Mouse (Mus musculus) intestine, postnatal 0 days (tissue): ENCODE results near the gene Cdyl. TPM values are rescaled to one million over a fixed set of nuclear protein-coding genes. Genes with fewer than 3 reads are reported as not detected.

ENCODE experiments used
- ATAC-seq: fragments of 200-750 bp; cut with Nextera tagmentation; 2 replicates; pipeline ENCODE4 v1.8.0; 2017; ENCODE audit warnings: mild to moderate bottlenecking, moderate TSS enrichment, moderate library complexity
- H3K27ac ChIP-seq: fragments of 300-500 bp; sonication (generic); 2 replicates; pipeline ENCODE4 v1.5.1; 2014; ENCODE audit warnings: mild to moderate bottlenecking, low read depth, low read length, moderate library complexity
- H3K27me3 ChIP-seq: fragments of 300-500 bp; sonication (generic); replicated peaks from 2 replicates; pipeline ENCODE4 v1.6.1; 2014; ENCODE audit warnings: low read length, mixed read lengths; ENCODE audit not compliant: control insufficient read depth, insufficient read depth
- H3K36me3 ChIP-seq: fragments of 300-500 bp; sonication (generic); 2 replicates; pipeline ENCODE4 v1.6.1; 2014; ENCODE audit warnings: mild to moderate bottlenecking, moderate library complexity; ENCODE audit not compliant: control insufficient read depth, insufficient read depth
- H3K4me1 ChIP-seq: fragments of 300-500 bp; sonication (generic); replicated peaks from 2 replicates; pipeline ENCODE4 v1.6.1; 2014; ENCODE audit warnings: antibody characterized with exemption, low read length, mixed read lengths; ENCODE audit not compliant: control insufficient read depth, insufficient read depth
- H3K4me2 ChIP-seq: fragments of 300-500 bp; sonication (generic); replicated peaks from 2 replicates; pipeline ENCODE4 v1.6.1; 2014; ENCODE audit warnings: low read depth, mild to moderate bottlenecking, moderate library complexity
- H3K4me3 ChIP-seq: fragments of 300-500 bp; sonication (generic); 2 replicates; pipeline ENCODE4 v1.5.1; 2014; ENCODE audit warnings: low read depth, low read length
- H3K9ac ChIP-seq: fragments of 300-500 bp; sonication (generic); 2 replicates; pipeline ENCODE4 v1.6.1; 2014; ENCODE audit warnings: mild to moderate bottlenecking, low read depth, low read length
- H3K9me3 ChIP-seq: fragments of 300-500 bp; sonication (generic); 2 replicates; pipeline ENCODE4 v1.6.1; 2016; ENCODE audit warnings: mixed run types; ENCODE audit not compliant: control insufficient read depth
- CTCF ChIP-seq: sonication (generic); IDR thresholded peaks from 2 replicates; pipeline ENCODE4 v1.5.1; 2016; ENCODE audit warnings: low read depth, mild to moderate bottlenecking, control low read depth, antibody characterized with exemption, moderate library complexity
- WGBS: fragments of 180-500 bp; shearing (Covaris S2); extraction: QIAGEN DNeasy Blood & Tissue Kit; methylation state at CpG from one replicate; pipeline ENCODE4 v1.1.7; 2014; 5-methylcytosine and 5-hydroxymethylcytosine counted together
- polyA plus RNA-seq: library from polyadenylated mRNA; unstranded; fragments of >200 nt; fragmentation: Nextera tagmentation; extraction: Ambion mirVana; gene quantifications from 2 replicates; pipeline ENCODE4 v1.2.1, GENCODE M21; 2015

The Cdyl gene
- polyA plus RNA-seq, 1 experiment from 2014 or later: 6.4 TPM

DNA sequence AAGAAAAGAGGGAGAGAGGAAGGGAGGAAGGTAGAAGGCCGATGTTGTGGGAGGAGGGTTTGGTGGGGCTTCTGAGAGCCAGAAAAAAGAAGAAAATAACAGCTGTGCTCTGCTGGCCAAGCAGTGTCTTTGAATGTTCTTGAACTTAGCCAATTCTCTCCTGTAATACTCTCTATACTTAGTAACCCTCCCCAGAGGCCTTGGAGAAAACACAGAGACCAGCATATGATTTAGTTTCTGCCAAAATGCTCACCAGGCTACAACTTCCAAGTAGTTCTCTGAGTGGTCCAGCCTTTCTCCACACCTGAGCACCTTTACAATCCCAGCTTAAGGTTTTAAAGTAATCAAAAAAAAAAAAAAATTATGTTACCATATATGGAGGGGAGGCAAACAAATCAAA, 218.6 kb downstream of the Cdyl start:
- 54% methylated on average over 1 of the region's 1 CpGs for WGBS
- no peak for TF ChIP-seq CTCF
- H3K9me3 ChIP-seq: no peaks in the 10 kb centered on the region
- H3K36me3 ChIP-seq: no peaks in the 10 kb centered on the region; the same call in 1 of the 2 replicates
- no peaks in the 10 kb centered on the region for H3K4me1 ChIP-seq
- no peak overlapping the region for H3K9ac ChIP-seq
- no peaks in the 10 kb centered on the region for H3K27me3 ChIP-seq
- no peak overlapping the region for H3K27ac ChIP-seq
- no peak overlapping the region for H3K4me3 ChIP-seq
- no peak overlapping the region for H3K4me2 ChIP-seq
- ATAC-seq: no peak

DNA sequence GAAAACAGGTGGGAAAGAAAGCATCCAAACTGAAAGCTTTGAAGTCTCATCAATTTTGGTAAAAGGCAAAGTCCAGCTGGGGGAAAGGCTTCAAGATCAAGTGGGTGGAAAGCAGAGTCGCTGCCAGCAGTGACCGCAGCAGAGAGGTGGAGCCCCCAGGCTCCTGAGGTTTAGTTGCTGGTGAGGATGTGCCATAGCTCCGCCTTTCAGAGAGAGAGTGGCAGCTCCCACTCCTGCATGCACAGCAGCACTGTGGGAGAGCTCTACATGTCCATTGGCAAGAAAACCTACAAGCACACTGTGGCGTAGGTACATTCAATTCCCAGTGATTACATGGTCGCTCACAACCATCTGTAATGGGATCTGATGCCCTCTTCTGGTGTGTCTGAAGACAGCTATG, 219.4 kb downstream of the Cdyl start:
- no peak overlapping the region for H3K4me3 ChIP-seq
- WGBS: 55% methylated on average over 5 of the region's 5 CpGs
- no peaks in the 10 kb centered on the region; the same call in 1 of the 2 replicates for H3K36me3 ChIP-seq
- no peak overlapping the region for H3K4me2 ChIP-seq
- no peak overlapping the region for H3K27ac ChIP-seq
- no peaks in the 10 kb centered on the region for H3K4me1 ChIP-seq
- ATAC-seq: no peak
- H3K9me3 ChIP-seq: no peaks in the 10 kb centered on the region
- no peak for TF ChIP-seq CTCF
- H3K27me3 ChIP-seq: no peaks in the 10 kb centered on the region
- H3K9ac ChIP-seq: no peak overlapping the region

- Histone ChIP-seq H3K9me3 (no peaks in the 10 kb centered on the region), H3K4me3 (no peak overlapping the region), H3K27ac (no peak overlapping the region), H3K36me3 (no peaks in the 10 kb centered on the region; the same call in 1 of the 2 replicates), H3K4me2 (no peak overlapping the region), H3K9ac (no peak overlapping the region), H3K27me3 (no peaks in the 10 kb centered on the region), H3K4me1 (no peaks in the 10 kb centered on the region)
- no peak for ATAC-seq
- TF ChIP-seq CTCF: no peak
- WGBS: 79% methylated on average over 5 of the region's 5 CpGs
Measured at GRCm38 (mm10) chr13:35879519-35879918, 219.9 kb downstream of the Cdyl start.

DNA sequence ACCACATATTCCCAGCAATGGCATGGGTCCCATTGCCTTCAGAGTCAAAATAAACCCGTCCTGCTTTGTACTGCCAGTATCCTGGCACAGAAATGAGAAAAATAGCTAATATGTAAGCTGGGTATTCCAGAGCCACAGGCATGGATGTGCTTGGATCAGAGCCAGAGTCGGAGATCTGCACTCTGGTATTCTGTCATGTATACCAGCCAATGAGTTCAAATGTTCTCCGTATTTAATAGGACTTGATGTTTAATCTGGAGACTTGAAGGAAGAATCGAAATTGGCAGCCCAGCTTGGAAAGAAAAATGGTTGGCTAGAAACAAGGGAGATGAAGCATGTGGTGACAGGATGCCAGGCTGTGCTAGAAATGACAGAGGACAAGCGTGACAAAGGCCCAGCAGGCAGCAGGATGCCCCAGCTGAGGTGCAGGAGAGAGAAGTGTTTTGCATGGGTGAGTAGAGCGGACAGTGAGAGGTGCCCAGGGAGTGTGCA, 221.0 kb downstream of the Cdyl start:
- Histone ChIP-seq H3K4me3 (no peak overlapping the region), H3K9me3 (no peaks in the 10 kb centered on the region), H3K27ac (no peak overlapping the region), H3K9ac (no peak overlapping the region), H3K4me1 (no peaks in the 10 kb centered on the region), H3K27me3 (no peaks in the 10 kb centered on the region), H3K36me3 (no peaks in the 10 kb centered on the region), H3K4me2 (no peak overlapping the region)
- TF ChIP-seq CTCF: no peak
- WGBS: 81% methylated on average over 6 of the region's 6 CpGs
- ATAC-seq: no peak

DNA sequence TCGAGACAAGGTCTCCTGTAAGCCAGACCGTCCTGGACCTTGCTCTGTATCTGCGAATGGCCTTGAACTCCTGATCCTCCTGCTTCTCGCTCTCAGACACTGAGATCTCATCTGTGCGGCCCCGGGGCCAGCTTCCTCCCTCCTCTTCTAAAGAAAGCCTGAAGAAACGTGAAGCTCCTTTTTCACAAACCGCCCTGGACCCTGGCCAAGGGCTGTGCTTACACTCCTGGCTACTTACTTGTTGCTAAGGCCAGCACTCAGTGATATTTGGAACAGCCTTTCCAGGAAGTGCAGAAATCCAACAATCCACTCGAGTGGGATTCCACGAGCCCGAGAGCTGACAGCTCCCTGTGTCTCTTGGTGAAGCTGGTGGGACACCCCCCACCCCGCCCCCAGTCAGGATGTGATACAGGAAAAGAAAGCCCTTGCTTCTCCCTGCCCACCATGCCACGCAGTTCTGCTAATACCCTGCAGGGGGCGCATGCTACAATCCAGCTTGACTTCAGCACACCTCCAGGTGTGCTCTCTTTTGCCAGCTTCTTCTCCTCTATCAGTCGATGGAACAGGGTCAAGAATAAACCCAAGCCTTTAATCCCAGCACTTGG, 226.6 kb downstream of the Cdyl start:
- H3K9me3 ChIP-seq: no peaks in the 10 kb centered on the region
- H3K4me3 ChIP-seq: no peak overlapping the region
- H3K27ac ChIP-seq: no peak overlapping the region
- no peaks in the 10 kb centered on the region for H3K36me3 ChIP-seq
- no peaks in the 10 kb centered on the region for H3K27me3 ChIP-seq
- ATAC-seq: no peak
- peak; percentile 78 for TF ChIP-seq CTCF
- WGBS: 25% methylated on average over 15 of the region's 15 CpGs
- H3K4me2 ChIP-seq: peak overlapping the region; percentile 21; the same call in 1 of the 2 replicates
- H3K4me1 ChIP-seq: no peaks in the 10 kb centered on the region
- H3K9ac ChIP-seq: no peak overlapping the region

GRCm38 (mm10) chr13:35892866-35893265, 233.2 kb downstream of the Cdyl start:
- Histone ChIP-seq H3K9ac (no peak overlapping the region), H3K4me3 (no peak overlapping the region), H3K27ac (no peak overlapping the region), H3K27me3 (no peaks in the 10 kb centered on the region), H3K9me3 (no peaks in the 10 kb centered on the region), H3K36me3 (peaks cover 7% of the 10 kb centered on the region; the same call in 1 of the 2 replicates), H3K4me1 (no peaks in the 10 kb centered on the region), H3K4me2 (no peak overlapping the region)
- ATAC-seq: no peak
- 73% methylated on average over 3 of the region's 3 CpGs for WGBS
- no peak for TF ChIP-seq CTCF
